Mouse (Mus musculus): ENCODE measurements around the gene Ube2h.
"Not testable (repeated sequence)": the region's sequence is repeated elsewhere in the genome, so short reads cannot be mapped to it uniquely, and the experiment has no call there.

Gene Ube2h

GRCm38 (mm10) chr6:30304399-30304917, at the start of gene Ube2h:
Gene Ube2h, minus strand, starts transcription at chr6:30304539.
- in situ Hi-C loops (cut with MboI; ENCODE audit: low pct_unique_long_range_greater_than_20kb in 1 of 2, low sequenced_read_pairs in 2 of 2, unreplicated experiment in 1 of 2), result no loop called here

- in situ Hi-C loops (cut with MboI; ENCODE audit: low pct_unique_long_range_greater_than_20kb in 1 of 2, low sequenced_read_pairs in 2 of 2, unreplicated experiment in 1 of 2), result loop anchor here (10.0 to 25.0 kb wide), 2 partner anchors 129 to 266 kb away; no protein-coding TSS in a partner anchor
These were observed 49.3 kb upstream of the Ube2h start for GRCm38 (mm10) chr6:30353661-30354060.

- in situ Hi-C loops (cut with MboI; ENCODE audit: low pct_unique_long_range_greater_than_20kb in 1 of 2, low sequenced_read_pairs in 2 of 2, unreplicated experiment in 1 of 2), result loop anchor here (10.0 to 25.0 kb wide), 2 partner anchors 128 to 265 kb away; no protein-coding TSS in a partner anchor
These were observed 48.4 kb upstream of the Ube2h start for GRCm38 (mm10) chr6:30352762-30353161.

- in situ Hi-C loops (cut with MboI; ENCODE audit: low pct_unique_long_range_greater_than_20kb in 1 of 2, low sequenced_read_pairs in 2 of 2, unreplicated experiment in 1 of 2), result loop anchor here (10.0 to 25.0 kb wide), 2 partner anchors 126 to 264 kb away; no protein-coding TSS in a partner anchor
These were observed 47.0 kb upstream of the Ube2h start for GRCm38 (mm10) chr6:30351290-30351689.

- in situ Hi-C loops (cut with MboI; ENCODE audit: low pct_unique_long_range_greater_than_20kb in 1 of 2, low sequenced_read_pairs in 2 of 2, unreplicated experiment in 1 of 2), result no loop called here
These were observed 43.0 kb upstream of the Ube2h start for GRCm38 (mm10) chr6:30347288-30347801.

GRCm38 (mm10) chr6:30346737-30347136, 42.4 kb upstream of the Ube2h start:
- in situ Hi-C loops (cut with MboI; ENCODE audit: low pct_unique_long_range_greater_than_20kb in 1 of 2, low sequenced_read_pairs in 2 of 2, unreplicated experiment in 1 of 2), result no loop called here

GRCm38 (mm10) chr6:30344032-30344431, 39.7 kb upstream of the Ube2h start:
- in situ Hi-C loops (cut with MboI; ENCODE audit: low pct_unique_long_range_greater_than_20kb in 1 of 2, low sequenced_read_pairs in 2 of 2, unreplicated experiment in 1 of 2), result no loop called here

GRCm38 (mm10) chr6:30340231-30340873, 36.0 kb upstream of the Ube2h start:
- in situ Hi-C loops (cut with MboI; ENCODE audit: low pct_unique_long_range_greater_than_20kb in 1 of 2, low sequenced_read_pairs in 2 of 2, unreplicated experiment in 1 of 2), result no loop called here

- in situ Hi-C loops (cut with MboI; ENCODE audit: low pct_unique_long_range_greater_than_20kb in 1 of 2, low sequenced_read_pairs in 2 of 2, unreplicated experiment in 1 of 2), result no loop called here
These were observed 32.6 kb upstream of the Ube2h start for GRCm38 (mm10) chr6:30336912-30337311.

- in situ Hi-C loops (cut with MboI; ENCODE audit: low pct_unique_long_range_greater_than_20kb in 1 of 2, low sequenced_read_pairs in 2 of 2, unreplicated experiment in 1 of 2), result no loop called here
These were observed 27.9 kb upstream of the Ube2h start for GRCm38 (mm10) chr6:30332262-30332661.

- in situ Hi-C loops (cut with MboI; ENCODE audit: low pct_unique_long_range_greater_than_20kb in 1 of 2, low sequenced_read_pairs in 2 of 2, unreplicated experiment in 1 of 2), result no loop called here
These were observed 26.4 kb upstream of the Ube2h start for GRCm38 (mm10) chr6:30330706-30331105.

- in situ Hi-C loops (cut with MboI; ENCODE audit: low pct_unique_long_range_greater_than_20kb in 1 of 2, low sequenced_read_pairs in 2 of 2, unreplicated experiment in 1 of 2), result no loop called here
These were observed 21.7 kb upstream of the Ube2h start for GRCm38 (mm10) chr6:30325932-30326501.

GRCm38 (mm10) chr6:30321002-30321401, 16.7 kb upstream of the Ube2h start:
- in situ Hi-C loops (cut with MboI; ENCODE audit: low pct_unique_long_range_greater_than_20kb in 1 of 2, low sequenced_read_pairs in 2 of 2, unreplicated experiment in 1 of 2), result no loop called here

GRCm38 (mm10) chr6:30319216-30319615, 14.9 kb upstream of the Ube2h start:
- in situ Hi-C loops (cut with MboI; ENCODE audit: low pct_unique_long_range_greater_than_20kb in 1 of 2, low sequenced_read_pairs in 2 of 2, unreplicated experiment in 1 of 2), result no loop called here

- in situ Hi-C loops (cut with MboI; ENCODE audit: low pct_unique_long_range_greater_than_20kb in 1 of 2, low sequenced_read_pairs in 2 of 2, unreplicated experiment in 1 of 2), result no loop called here
These were observed 7.7 kb upstream of the Ube2h start for GRCm38 (mm10) chr6:30312006-30312405.

- in situ Hi-C loops (cut with MboI; ENCODE audit: low pct_unique_long_range_greater_than_20kb in 1 of 2, low sequenced_read_pairs in 2 of 2, unreplicated experiment in 1 of 2), result no loop called here
These were observed 4.4 kb upstream of the Ube2h start for GRCm38 (mm10) chr6:30308751-30309150.

- in situ Hi-C loops (cut with MboI; ENCODE audit: low pct_unique_long_range_greater_than_20kb in 1 of 2, low sequenced_read_pairs in 2 of 2, unreplicated experiment in 1 of 2), result no loop called here
These were observed 3.4 kb upstream of the Ube2h start for GRCm38 (mm10) chr6:30307691-30308090.

- in situ Hi-C loops (cut with MboI; ENCODE audit: low pct_unique_long_range_greater_than_20kb in 1 of 2, low sequenced_read_pairs in 2 of 2, unreplicated experiment in 1 of 2), result not testable (repeated sequence)
These were observed 454 bp downstream of the Ube2h start for GRCm38 (mm10) chr6:30303771-30304398.

All from mouse embryonic stem cell (cell line).